Mouse (Mus musculus) stomach, embryonic 14.5 days (tissue): ENCODE results near the gene Serp1. TPM values are rescaled to one million over a fixed set of nuclear protein-coding genes. Genes with fewer than 3 reads are reported as not detected.

Experiments
- polyA plus RNA-seq: library from polyadenylated mRNA; unstranded; fragments of >200 nt; fragmentation: Nextera tagmentation; extraction: Ambion mirVana; gene quantifications from 2 replicates; pipeline ENCODE4 v1.2.1, GENCODE M21; 2014

The Serp1 gene
- polyA plus RNA-seq, 1 experiment from 2014 or later: 119 TPM

Other genes starting within 250 kb of the Serp1 start
- 15.0 and 16.5 TPM in 2 replicates for gene Tsc22d2, start 111.2 kb downstream of the Serp1 start, polyA plus RNA-seq
- 56.1 and 59.5 TPM in 2 replicates for gene Eif2a, start 71 bp downstream of the Serp1 start, polyA plus RNA-seq
- 20.1 and 23.0 TPM in 2 replicates for gene Selenot, start 50.7 kb upstream of the Serp1 start, polyA plus RNA-seq
- not detected in 2 replicates for gene Erich6, start 111.3 kb upstream of the Serp1 start, polyA plus RNA-seq
- gene Siah2, start 166.5 kb upstream of the Serp1 start, polyA plus RNA-seq: 5.5 and 5.9 TPM in 2 replicates